Comparison of ENCODE assay signal across 13 mouse cellular contexts in the genomic region with DNA sequence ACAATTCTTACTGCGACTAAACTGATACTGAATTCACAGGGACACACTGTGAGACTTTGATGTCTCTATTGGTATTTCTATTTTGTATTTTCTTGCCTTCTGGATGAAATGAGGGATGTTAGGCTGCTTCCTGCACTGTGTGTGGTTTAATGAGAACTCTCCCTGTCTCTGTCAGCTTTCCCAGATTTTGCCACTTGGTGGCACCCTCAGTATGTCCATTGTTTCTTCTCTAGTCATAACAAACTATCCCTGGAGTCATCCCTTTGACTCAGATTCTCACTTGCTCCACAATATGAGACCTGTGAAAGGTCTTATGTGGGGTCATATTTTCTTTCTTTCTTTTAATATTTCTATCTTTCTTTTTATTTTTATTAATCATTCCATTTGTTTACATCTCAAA. TPM values are rescaled to one million over a fixed set of nuclear protein-coding genes. Genes with fewer than 3 reads are reported as not detected.
DNase-seq lines count a peak whose midpoint lies in the region; ATAC-seq and TF ChIP-seq lines count a peak whose summit lies in the region.
"Had no signal": no experiment of that assay in that cellular context is flagged by ENCODE, and none has a peak within 500 bp of the region (broad histone marks: within the 10 kb centered on the region; RNA-seq: fewer than 3 reads in every experiment).

No protein-coding gene starts in this region.

- no peak overlapping the region for H3K4me3 ChIP-seq in heart, adult 2 months
- no peak overlapping the region for H3K4me3 ChIP-seq in heart, embryonic 12.5 days
- H3K4me3 ChIP-seq in stomach, postnatal 0 days (ENCODE audit: low read depth, low read length): no peak overlapping the region
- H3K4me3 ChIP-seq: embryonic facial prominence, embryonic 13.5 days; liver, embryonic 15.5 days had no signal

- H3K79me2 ChIP-seq in heart, adult 2 months (replicated peaks; ENCODE audit: control insufficient read depth, insufficient read depth, low read length): no peaks in the 10 kb centered on the region

- peak; percentile 33 for TF ChIP-seq CTCF in heart, adult 2 months (IDR thresholded peaks at IDR 0.05)
- TF ChIP-seq CTCF in stomach, postnatal 0 days (IDR thresholded peaks at IDR 0.05; ENCODE audit: low read depth): peak; percentile 49

- DNase-seq in heart, adult 2 months: no peak
- peak; percentile 10 for DNase-seq in right cerebral cortex, adult 18-20 months
- DNase-seq in right cerebral cortex, postnatal 25 days: no peak
- peak; percentile 50 for DNase-seq in kidney, postnatal 10 days
- DNase-seq in stomach, postnatal 0 days (ENCODE audit: low spot score): no peak
- DNase-seq in T-cell, adult 2 months (ENCODE audit: low spot score): no peak
- no peak for DNase-seq in spleen, adult 12 weeks (ENCODE audit: low spot score)
- DNase-seq: thymus, adult 2 months had no signal

- 19% methylated on average over 1 of the region's 1 CpGs for WGBS in heart, adult 2 months
- WGBS in heart, embryonic 12.5 days: 13% methylated on average over 1 of the region's 1 CpGs
- WGBS in stomach, postnatal 0 days: 31% methylated on average over 1 of the region's 1 CpGs

- H3K4me1 ChIP-seq in heart, adult 2 months (ENCODE audit: control insufficient read depth, insufficient read depth, low read length): no peaks in the 10 kb centered on the region
- H3K4me1 ChIP-seq in heart, embryonic 12.5 days (replicated peaks): no peaks in the 10 kb centered on the region
- no peaks in the 10 kb centered on the region for H3K4me1 ChIP-seq in stomach, postnatal 0 days (replicated peaks; ENCODE audit: control insufficient read depth, insufficient read depth)
- H3K4me1 ChIP-seq: embryonic facial prominence, embryonic 13.5 days; liver, embryonic 15.5 days had no signal

- no peak for TF ChIP-seq EP300 in heart, adult 2 months (IDR thresholded peaks at IDR 0.05; ENCODE audit: insufficient read depth, low read depth, low read length)
- TF ChIP-seq EP300 in stomach, postnatal 0 days (optimal IDR thresholded peaks at IDR 0.05): no peak

- intact Hi-C loops in heart, adult 2 months (cut with DNase I): loop anchor here (5.0 kb wide), 1 partner anchor 953 kb away; no protein-coding TSS in a partner anchor

- no peak for TF ChIP-seq POLR2A in heart, adult 2 months (IDR thresholded peaks at IDR 0.05; ENCODE audit: insufficient read depth, low read depth, low read length)

- H3K4me2 ChIP-seq in heart, embryonic 12.5 days: no peak overlapping the region
- H3K4me2 ChIP-seq in stomach, postnatal 0 days (replicated peaks; ENCODE audit: low read depth): no peak overlapping the region
- H3K4me2 ChIP-seq: embryonic facial prominence, embryonic 13.5 days; liver, embryonic 15.5 days had no signal

- ATAC-seq in heart, embryonic 12.5 days (ENCODE audit: insufficient number of reproducible peaks, low FRiP score): no peak
- ATAC-seq in stomach, postnatal 0 days (ENCODE audit: low FRiP score, low TSS enrichment): no peak

- no peaks in the 10 kb centered on the region for H3K9me3 ChIP-seq in heart, embryonic 12.5 days (replicated peaks)
- H3K9me3 ChIP-seq in stomach, postnatal 0 days (ENCODE audit: control insufficient read depth, low read length): no peaks in the 10 kb centered on the region
- H3K9me3 ChIP-seq: embryonic facial prominence, embryonic 13.5 days; liver, embryonic 15.5 days had no signal

- H3K36me3 ChIP-seq in heart, adult 2 months (ENCODE audit: control insufficient read depth, insufficient read depth, low read length): no peaks in the 10 kb centered on the region
- no peaks in the 10 kb centered on the region for H3K36me3 ChIP-seq in heart, embryonic 12.5 days
- no peaks in the 10 kb centered on the region for H3K36me3 ChIP-seq in stomach, postnatal 0 days (ENCODE audit: control insufficient read depth, insufficient read depth, low read length)
- H3K36me3 ChIP-seq: embryonic facial prominence, embryonic 13.5 days; liver, embryonic 15.5 days had no signal

- H3K27me3 ChIP-seq in heart, adult 2 months (ENCODE audit: control insufficient read depth, insufficient read depth, low read length): no peaks in the 10 kb centered on the region
- H3K27me3 ChIP-seq in heart, embryonic 12.5 days (replicated peaks): no peaks in the 10 kb centered on the region
- H3K27me3 ChIP-seq in stomach, postnatal 0 days (ENCODE audit: control insufficient read depth, insufficient read depth, low read length): no peaks in the 10 kb centered on the region
- H3K27me3 ChIP-seq: embryonic facial prominence, embryonic 13.5 days; liver, embryonic 15.5 days had no signal

- no peak overlapping the region for H3K27ac ChIP-seq in heart, adult 2 months
- H3K27ac ChIP-seq in heart, embryonic 12.5 days (ENCODE audit: poor library complexity, severe bottlenecking): no peak overlapping the region
- H3K27ac ChIP-seq in stomach, postnatal 0 days (replicated peaks): no peak overlapping the region
- H3K27ac ChIP-seq: embryonic facial prominence, embryonic 13.5 days; liver, embryonic 15.5 days had no signal

- H3K9ac ChIP-seq in heart, adult 2 months (ENCODE audit: low read depth, low read length): no peak overlapping the region
- H3K9ac ChIP-seq in heart, embryonic 12.5 days: no peak overlapping the region
- no peak overlapping the region for H3K9ac ChIP-seq in stomach, postnatal 0 days (ENCODE audit: low read length)
- H3K9ac ChIP-seq: embryonic facial prominence, embryonic 13.5 days; liver, embryonic 15.5 days had no signal

RNA-seq across cellular contexts. Expression of gene Slc22a19, which starts 18.4 kb away (rescaled TPM):
- not detected for total RNA-seq in heart, adult 2 months (2021)
- not detected in 2 replicates for polyA plus RNA-seq in heart, adult 2 months (2012; rRNA removed)
- not detected in 2 replicates for polyA plus RNA-seq in heart, embryonic 12.5 days (2016; fragmentation: Nextera tagmentation; extraction: Ambion mirVana)
- not detected in 2 replicates for polyA plus RNA-seq in stomach, postnatal 0 days (2015; fragmentation: Nextera tagmentation; extraction: Ambion mirVana)
- total RNA-seq: layer of hippocampus, adult 8-10 months had no signal
- polyA plus RNA-seq: embryonic facial prominence, embryonic 13.5 days; heart, embryonic 16.5 days; liver, embryonic 15.5 days; thymus, adult 2 months had no signal

Comparison
In these comparisons a context has a peak if more than half of its experiments do, and no peak if none do; other contexts are left out.
1. DNase-seq: peak in right cerebral cortex, adult 18-20 months (single experiment) and kidney, postnatal 10 days (single experiment); none in heart, adult 2 months (0 of 2), right cerebral cortex, postnatal 25 days (single experiment), stomach, postnatal 0 days (single experiment), T-cell, adult 2 months (single experiment) and spleen, adult 12 weeks (single experiment).